Mouse (Mus musculus): Measurements from ENCODE around the gene Ptpa.

Gene Ptpa

GRCm38 (mm10) chr2:30415936-30416648, at the start of gene Ptpa:
Gene Ptpa (plus strand): TSS chr2:30416039.
- peak; percentile 95 for DNase-seq (ENCODE audit: low spot score)

GRCm38 (mm10) chr2:30366203-30366602, 49.6 kb upstream of the Ptpa start:
- no peak for DNase-seq (ENCODE audit: low spot score)

- no peak for DNase-seq (ENCODE audit: low spot score)
Observed at GRCm38 (mm10) chr2:30371544-30371943, 44.3 kb upstream of the Ptpa start.

- DNase-seq (ENCODE audit: low spot score), result no peak
Observed at GRCm38 (mm10) chr2:30372726-30373125, 43.1 kb upstream of the Ptpa start.

- no peak for DNase-seq (ENCODE audit: low spot score)
Observed at GRCm38 (mm10) chr2:30375893-30376292, 39.9 kb upstream of the Ptpa start.

- DNase-seq (ENCODE audit: low spot score), result no peak
Observed at GRCm38 (mm10) chr2:30377721-30378120, 38.1 kb upstream of the Ptpa start.

GRCm38 (mm10) chr2:30379307-30379706, 36.5 kb upstream of the Ptpa start:
- no peak for DNase-seq (ENCODE audit: low spot score)

- DNase-seq (ENCODE audit: low spot score), result no peak
Observed at GRCm38 (mm10) chr2:30380564-30381376, 35.1 kb upstream of the Ptpa start.

GRCm38 (mm10) chr2:30381377-30381725, 34.5 kb upstream of the Ptpa start:
- no peak for DNase-seq (ENCODE audit: low spot score)

GRCm38 (mm10) chr2:30384814-30385213, 31.0 kb upstream of the Ptpa start:
- DNase-seq (ENCODE audit: low spot score), result no peak

GRCm38 (mm10) chr2:30385591-30385990, 30.2 kb upstream of the Ptpa start:
- no peak for DNase-seq (ENCODE audit: low spot score)

GRCm38 (mm10) chr2:30386913-30387312, 28.9 kb upstream of the Ptpa start:
- DNase-seq (ENCODE audit: low spot score), result no peak

GRCm38 (mm10) chr2:30389000-30389399, 26.8 kb upstream of the Ptpa start:
- DNase-seq (ENCODE audit: low spot score), result no peak

GRCm38 (mm10) chr2:30392114-30392576, 23.7 kb upstream of the Ptpa start, which contains the start of gene Dolpp1:
Gene Dolpp1 (plus strand): TSS chr2:30392254.
- DNase-seq (ENCODE audit: low spot score), result peak; percentile 99

GRCm38 (mm10) chr2:30392577-30393369, 23.1 kb upstream of the Ptpa start:
- peak; percentile 88 for DNase-seq (ENCODE audit: low spot score)

- DNase-seq (ENCODE audit: low spot score), result no peak
Observed at GRCm38 (mm10) chr2:30393370-30393656, 22.5 kb upstream of the Ptpa start.

GRCm38 (mm10) chr2:30395757-30396156, 20.1 kb upstream of the Ptpa start:
- DNase-seq (ENCODE audit: low spot score), result no peak

- DNase-seq (ENCODE audit: low spot score), result no peak
Observed at GRCm38 (mm10) chr2:30396246-30396645, 19.6 kb upstream of the Ptpa start.

- no peak for DNase-seq (ENCODE audit: low spot score)
Observed at GRCm38 (mm10) chr2:30397986-30398512, 17.8 kb upstream of the Ptpa start.

GRCm38 (mm10) chr2:30399191-30400171, 16.4 kb upstream of the Ptpa start:
- peak; percentile 71 for DNase-seq (ENCODE audit: low spot score)

- no peak for DNase-seq (ENCODE audit: low spot score)
Observed at GRCm38 (mm10) chr2:30401581-30401980, 14.3 kb upstream of the Ptpa start.
